Comparison of ENCODE assay signal across 12 mouse cellular contexts in genomic region chr17:25456540-25456939, GRCm38 (mm10). TPM values are rescaled to one million over a fixed set of nuclear protein-coding genes. Genes with fewer than 3 reads are reported as not detected.
A peak's percentile ranks its signal among the peaks of the same experiment; 100 is the strongest.
DNase-seq lines count a peak whose midpoint lies in the region; ATAC-seq and TF ChIP-seq lines count a peak whose summit lies in the region.
"Had no signal": no experiment of that assay in that cellular context is flagged by ENCODE, and none has a peak within 500 bp of the region (broad histone marks: within the 10 kb centered on the region; RNA-seq: fewer than 3 reads in every experiment).

No protein-coding gene starts in this region.

- TF ChIP-seq CTCF in cortical plate, adult 2 months (IDR thresholded peaks at IDR 0.05; ENCODE audit: extremely low read depth, insufficient read depth, low read length): no peak

- H3K4me2 ChIP-seq in midbrain, embryonic 13.5 days (replicated peaks): 0 out of 2 replicates have a peak overlapping the region, but pooled peaks have one; percentile 11
- H3K4me2 ChIP-seq in heart, embryonic 12.5 days: no peak overlapping the region

- peak; percentile 60; the same call in 1 of the 2 replicates for ATAC-seq in midbrain, embryonic 13.5 days
- no peak for ATAC-seq in heart, embryonic 12.5 days (ENCODE audit: insufficient number of reproducible peaks, low FRiP score)
- ATAC-seq: activated CD4-positive, CD25-positive, alpha-beta regulatory T cell, adult 4 months had no signal

- H3K9me3 ChIP-seq in midbrain, embryonic 13.5 days: no peaks in the 10 kb centered on the region
- H3K9me3 ChIP-seq in heart, embryonic 12.5 days (replicated peaks): no peaks in the 10 kb centered on the region

- H3K27ac ChIP-seq in cortical plate, adult 2 months (ENCODE audit: insufficient read depth, low read length): no peak overlapping the region
- peak overlapping the region; percentile 2; the same call in 1 of the 2 replicates for H3K27ac ChIP-seq in midbrain, embryonic 13.5 days
- H3K27ac ChIP-seq in heart, embryonic 12.5 days (ENCODE audit: poor library complexity, severe bottlenecking): no peak overlapping the region
- H3K27ac ChIP-seq: heart, adult 2 months had no signal

- peak; percentile 62 for DNase-seq in MN1 (ENCODE audit: low spot score)
- DNase-seq in layer of hippocampus, adult 8-10 months (ENCODE audit: low spot score in 2 of 2): peak; percentile 68 to 70
- no peak for DNase-seq in kidney, postnatal 4 days
- DNase-seq in Muller cell, postnatal 12 days (ENCODE audit: inconsistent ontology term): no peak
- DNase-seq in heart, adult 18-20 months: no peak
- DNase-seq: cerebellum, adult 11-12 months; heart, adult 2 months; lung, adult 18-20 months had no signal

- WGBS in midbrain, embryonic 13.5 days: 37% methylated on average over 8 of the region's 8 CpGs
- WGBS in heart, embryonic 12.5 days: 53% methylated on average over 8 of the region's 8 CpGs

- H3K4me3 ChIP-seq in cortical plate, adult 2 months (ENCODE audit: insufficient read depth, low read length): no peak overlapping the region
- no peak overlapping the region for H3K4me3 ChIP-seq in midbrain, embryonic 13.5 days (replicated peaks)
- no peak overlapping the region for H3K4me3 ChIP-seq in heart, embryonic 12.5 days
- H3K4me3 ChIP-seq: heart, adult 2 months had no signal

- peaks cover 11% of the 10 kb centered on the region for H3K4me1 ChIP-seq in cortical plate, adult 2 months (ENCODE audit: control insufficient read depth, insufficient read depth, low read length)
- peaks cover 10% of the 10 kb centered on the region for H3K4me1 ChIP-seq in midbrain, embryonic 13.5 days (replicated peaks)
- peaks cover 13% of the 10 kb centered on the region for H3K4me1 ChIP-seq in heart, embryonic 12.5 days (replicated peaks)

- no peaks in the 10 kb centered on the region for H3K36me3 ChIP-seq in midbrain, embryonic 13.5 days
- H3K36me3 ChIP-seq in heart, embryonic 12.5 days: no peaks in the 10 kb centered on the region

- peak; percentile 61; the same call in 1 of the 2 replicates for TF ChIP-seq POLR2A in cortical plate, adult 2 months (IDR thresholded peaks at IDR 0.05; ENCODE audit: extremely low read depth, insufficient read depth, low read length)

- H3K9ac ChIP-seq in midbrain, embryonic 13.5 days (replicated peaks): peak overlapping the region; percentile 53
- no peak overlapping the region for H3K9ac ChIP-seq in heart, embryonic 12.5 days

- H3K27me3 ChIP-seq in midbrain, embryonic 13.5 days: no peaks in the 10 kb centered on the region
- no peaks in the 10 kb centered on the region for H3K27me3 ChIP-seq in heart, embryonic 12.5 days (replicated peaks)

RNA-seq across cellular contexts. Expression of gene Tekt4, which starts 2.1 kb away (rescaled TPM):
- polyA plus RNA-seq in cortical plate, adult 2 months (2012; rRNA removed): 0.85 and 1.1 TPM in 2 replicates
- 1 to 10 TPM in 3 of 4 experiments, under 1 TPM in 1; 0.96 to 1.8 (median 1.2) TPM for total RNA-seq in layer of hippocampus, adult 8-10 months (2022)
- polyA plus RNA-seq in midbrain, embryonic 13.5 days (2015; fragmentation: Nextera tagmentation; extraction: Ambion mirVana): 0.50 and 0.81 TPM in 2 replicates
- under 1 TPM in 1 of 2 experiments, not detected in 1; 0.67 TPM for total RNA-seq in heart, adult 18-20 months (2021)
- 0.45 and 0.54 TPM in 2 replicates for polyA plus RNA-seq in heart, embryonic 12.5 days (2016; fragmentation: Nextera tagmentation; extraction: Ambion mirVana)
- total RNA-seq: heart, adult 2 months had no signal
- polyA plus RNA-seq: activated CD4-positive, CD25-positive, alpha-beta regulatory T cell, adult 4 months had no signal

RNA-seq across cellular contexts. Expression of gene Cacna1h, which starts 23.0 kb away (rescaled TPM):
- polyA plus RNA-seq in cortical plate, adult 2 months (2012; rRNA removed): 39.6 and 49.8 TPM in 2 replicates
- total RNA-seq in layer of hippocampus, adult 8-10 months (2022): 100 to 1,000 TPM in 2 of 4 experiments, 10 to 100 TPM in 2; 92.8 to 120 (median 105) TPM
- 8.6 and 11.5 TPM in 2 replicates for polyA plus RNA-seq in midbrain, embryonic 13.5 days (2015; fragmentation: Nextera tagmentation; extraction: Ambion mirVana)
- 1 to 10 TPM; 6.1 to 6.7 TPM for total RNA-seq in heart, adult 18-20 months (2021)
- polyA plus RNA-seq in heart, embryonic 12.5 days (2016; fragmentation: Nextera tagmentation; extraction: Ambion mirVana): 13.5 and 16.3 TPM in 2 replicates
- polyA plus RNA-seq: activated CD4-positive, CD25-positive, alpha-beta regulatory T cell, adult 4 months had no signal

RNA-seq across cellular contexts. Expression of gene Sstr5, which starts 40.5 kb away (rescaled TPM):
- 0.10 and 0.11 TPM in 2 replicates for polyA plus RNA-seq in cortical plate, adult 2 months (2012; rRNA removed)
- under 1 TPM in 3 of 4 experiments, not detected in 1; 0.10 to 0.20 (median 0.18) TPM for total RNA-seq in layer of hippocampus, adult 8-10 months (2022)
- polyA plus RNA-seq in midbrain, embryonic 13.5 days (2015; fragmentation: Nextera tagmentation; extraction: Ambion mirVana): 0.15 and 0.24 TPM in 2 replicates
- total RNA-seq in heart, adult 18-20 months (2021): not detected
- polyA plus RNA-seq in heart, embryonic 12.5 days (2016; fragmentation: Nextera tagmentation; extraction: Ambion mirVana): 0.63 and 0.67 TPM in 2 replicates
- total RNA-seq: heart, adult 2 months had no signal
- polyA plus RNA-seq: activated CD4-positive, CD25-positive, alpha-beta regulatory T cell, adult 4 months; heart, adult 2 months had no signal

Comparison
In these comparisons a context has a peak if more than half of its experiments do, and no peak if none do; other contexts are left out.
1. DNase-seq: peak in MN1 (single experiment) and layer of hippocampus, adult 8-10 months (2 of 2); none in kidney, postnatal 4 days (0 of 2), Muller cell, postnatal 12 days (single experiment) and heart, adult 18-20 months (0 of 2).